Mouse (Mus musculus) hindbrain, embryonic 12.5 days (tissue): ENCODE measurements around the gene Itpr1. TPM values are rescaled to one million over a fixed set of nuclear protein-coding genes. Genes with fewer than 3 reads are reported as not detected.

Experiments
- ATAC-seq: fragments of 200-750 bp; cut with Nextera tagmentation; 2 replicates; pipeline ENCODE4 v1.8.0; 2017; ENCODE audit warnings: moderate TSS enrichment; ENCODE audit not compliant: low FRiP score
- H3K27ac ChIP-seq: fragments of 300-500 bp; sonication (generic); 2 replicates; pipeline ENCODE4 v1.5.1; 2016; ENCODE audit warnings: mild to moderate bottlenecking
- H3K27me3 ChIP-seq: fragments of 300-500 bp; sonication (generic); 2 replicates; pipeline ENCODE4 v1.6.1; 2016; ENCODE audit warnings: mild to moderate bottlenecking
- H3K36me3 ChIP-seq: fragments of 300-500 bp; sonication (generic); 2 replicates; pipeline ENCODE4 v1.6.1; 2016; ENCODE audit warnings: mild to moderate bottlenecking
- H3K4me1 ChIP-seq: fragments of 300-500 bp; sonication (generic); 2 replicates; pipeline ENCODE4 v1.6.1; 2016
- H3K4me2 ChIP-seq: fragments of 300-500 bp; sonication (generic); replicated peaks from 2 replicates; pipeline ENCODE4 v1.6.1; 2016; ENCODE audit warnings: mild to moderate bottlenecking
- H3K4me3 ChIP-seq: fragments of 300-500 bp; sonication (generic); 2 replicates; pipeline ENCODE4 v1.5.1; 2016; ENCODE audit warnings: mild to moderate bottlenecking
- H3K9ac ChIP-seq: fragments of 300-500 bp; sonication (generic); 2 replicates; pipeline ENCODE4 v1.6.1; 2016; ENCODE audit warnings: mild to moderate bottlenecking, moderate library complexity
- H3K9me3 ChIP-seq: fragments of 300-500 bp; sonication (generic); replicated peaks from 2 replicates; pipeline ENCODE4 v1.6.1; 2016; ENCODE audit warnings: mild to moderate bottlenecking
- WGBS: fragments of 180-500 bp; shearing (Covaris S2); methylation state at CpG from one replicate; pipeline ENCODE4 v1.1.7; 2016; 5-methylcytosine and 5-hydroxymethylcytosine counted together
- polyA plus RNA-seq: library from polyadenylated mRNA; unstranded; fragments of >200 nt; fragmentation: Nextera tagmentation; extraction: Ambion mirVana; gene quantifications from 2 replicates; pipeline ENCODE4 v1.2.1, GENCODE M21; 2016

Gene Itpr1
- polyA plus RNA-seq, 1 experiment from 2014 or later, result 8.2 TPM

DNA sequence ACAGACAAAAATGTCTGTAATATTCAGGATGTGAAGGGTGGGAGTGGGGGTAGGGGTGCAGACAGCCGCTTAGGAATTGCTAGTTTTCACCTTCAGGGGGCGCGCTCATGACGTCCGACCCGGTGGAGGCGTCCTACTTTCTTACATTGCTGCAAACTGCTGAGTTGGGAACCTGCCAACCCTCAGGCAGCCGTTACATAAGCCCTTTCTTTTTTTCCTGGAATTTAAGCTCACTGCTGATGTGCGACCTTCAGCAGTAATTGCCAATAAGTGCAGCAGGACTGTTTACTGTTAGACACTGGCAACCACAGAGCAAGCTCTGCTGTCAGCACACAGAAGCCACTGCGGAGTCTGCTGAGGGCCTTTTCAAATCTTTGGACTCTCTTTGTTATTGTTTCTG is 213.9 kb downstream of the Itpr1 start:
- Histone ChIP-seq H3K9ac (no peak overlapping the region), H3K4me1 (peaks cover 15% of the 10 kb centered on the region), H3K27ac (no peak overlapping the region), H3K9me3 (no peaks in the 10 kb centered on the region), H3K4me2 (no peak overlapping the region), H3K36me3 (no peaks in the 10 kb centered on the region), H3K27me3 (no peaks in the 10 kb centered on the region), H3K4me3 (no peak overlapping the region)
- ATAC-seq, result peak; percentile 66; the same call in 1 of the 2 replicates
- WGBS, result 17% methylated on average over 10 of the region's 10 CpGs

DNA sequence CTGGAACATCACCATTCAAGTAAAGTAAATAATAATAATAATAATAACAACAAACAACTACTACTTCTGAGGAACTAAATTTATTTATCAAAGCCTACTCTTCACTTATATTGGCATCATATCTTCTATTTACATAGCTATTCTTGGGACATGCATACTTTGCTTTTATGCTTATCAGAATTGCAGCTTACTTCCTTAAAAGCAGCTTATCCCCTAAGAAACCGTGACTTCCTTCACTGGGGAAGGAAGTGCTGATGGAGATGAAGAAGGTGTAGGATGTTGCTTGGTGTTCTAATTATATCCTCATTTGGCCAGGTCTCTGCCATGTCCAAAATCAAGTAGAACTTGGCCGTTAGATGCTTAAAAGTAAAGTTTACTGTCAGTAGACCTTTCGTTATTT is 215.5 kb downstream of the Itpr1 start:
- 86% methylated on average over 3 of the region's 3 CpGs for WGBS
- no peaks in the 10 kb centered on the region for H3K9me3 ChIP-seq
- H3K27me3 ChIP-seq, result no peaks in the 10 kb centered on the region
- H3K36me3 ChIP-seq, result no peaks in the 10 kb centered on the region
- no peak overlapping the region for H3K27ac ChIP-seq
- no peak for ATAC-seq
- H3K9ac ChIP-seq, result no peak overlapping the region
- H3K4me2 ChIP-seq, result no peak overlapping the region
- H3K4me1 ChIP-seq, result peaks cover 15% of the 10 kb centered on the region
- H3K4me3 ChIP-seq, result no peak overlapping the region

DNA sequence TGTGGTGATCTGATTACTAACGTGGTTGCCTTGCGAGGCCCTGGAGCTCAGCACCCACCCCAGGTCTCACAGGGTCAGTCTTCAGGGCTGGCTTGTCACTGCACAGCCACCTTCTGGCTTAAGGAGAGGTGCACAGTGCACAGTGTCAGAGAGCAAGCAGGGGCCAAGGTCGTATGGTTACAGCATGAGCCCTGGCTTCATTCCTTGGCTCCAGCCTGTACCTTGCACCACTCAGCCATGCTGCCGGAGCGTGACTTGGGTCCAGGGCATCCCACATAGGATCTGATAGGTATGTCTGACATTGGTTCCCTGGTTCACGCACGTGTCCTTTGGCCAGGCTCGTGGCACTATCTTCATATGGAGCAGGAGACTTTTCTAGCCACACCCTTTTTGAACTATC is 217.1 kb downstream of the Itpr1 start:
- Histone ChIP-seq H3K36me3 (no peaks in the 10 kb centered on the region), H3K4me3 (no peak overlapping the region), H3K27me3 (no peaks in the 10 kb centered on the region), H3K9ac (no peak overlapping the region), H3K4me2 (no peak overlapping the region), H3K4me1 (peaks cover 11% of the 10 kb centered on the region), H3K9me3 (no peaks in the 10 kb centered on the region), H3K27ac (no peak overlapping the region)
- 91% methylated on average over 8 of the region's 8 CpGs for WGBS
- ATAC-seq, result no peak

DNA sequence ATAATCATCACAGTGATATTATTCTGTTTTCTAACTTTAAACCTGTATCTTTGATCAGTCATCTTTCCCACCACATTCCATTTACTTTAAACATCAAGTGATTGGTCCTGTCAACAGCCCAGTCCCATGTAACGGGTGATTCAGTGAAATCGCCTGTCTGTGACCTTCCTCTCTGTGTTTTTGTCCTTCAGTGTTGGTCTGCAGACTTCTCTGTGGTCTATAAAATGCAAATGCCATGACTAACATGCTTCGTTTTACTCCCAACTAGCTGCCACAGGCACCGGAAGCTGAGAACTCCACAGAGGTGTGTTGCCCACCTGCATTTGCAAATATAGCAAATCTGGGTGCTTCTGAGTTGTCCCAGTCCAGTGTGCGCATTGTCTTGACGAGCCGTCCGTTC is 218.3 kb downstream of the Itpr1 start:
- 87% methylated on average over 8 of the region's 8 CpGs for WGBS
- H3K27me3 ChIP-seq, result no peaks in the 10 kb centered on the region
- H3K27ac ChIP-seq, result no peak overlapping the region
- no peak overlapping the region for H3K4me2 ChIP-seq
- no peak overlapping the region for H3K9ac ChIP-seq
- no peak overlapping the region for H3K4me3 ChIP-seq
- ATAC-seq, result no peak
- no peaks in the 10 kb centered on the region for H3K9me3 ChIP-seq
- peaks cover 14% of the 10 kb centered on the region for H3K4me1 ChIP-seq
- H3K36me3 ChIP-seq, result no peaks in the 10 kb centered on the region

DNA sequence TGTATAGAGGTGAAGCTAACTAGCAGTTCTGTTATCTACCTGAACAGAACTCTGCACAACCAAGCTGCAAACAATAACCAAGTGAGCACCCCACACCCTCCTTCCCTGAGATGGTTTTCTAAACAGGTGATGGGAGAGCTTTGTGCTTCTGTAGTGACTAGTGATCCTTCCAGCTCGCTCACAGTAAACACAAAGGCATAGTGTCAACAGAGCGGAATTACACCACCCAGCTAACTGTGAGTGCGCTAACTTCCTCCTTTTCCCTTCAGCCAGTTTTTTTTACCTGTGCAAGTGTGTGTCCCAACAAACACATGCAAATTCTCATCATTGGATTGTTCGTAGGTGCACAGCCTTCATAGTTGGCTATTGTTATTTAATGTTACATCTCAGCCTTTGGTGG is 219.9 kb downstream of the Itpr1 start:
- Histone ChIP-seq H3K4me3 (no peak overlapping the region), H3K4me2 (no peak overlapping the region), H3K36me3 (no peaks in the 10 kb centered on the region), H3K27ac (no peak overlapping the region), H3K27me3 (no peaks in the 10 kb centered on the region), H3K4me1 (peaks cover 15% of the 10 kb centered on the region), H3K9ac (no peak overlapping the region), H3K9me3 (no peaks in the 10 kb centered on the region)
- WGBS, result 86% methylated on average over 4 of the region's 4 CpGs
- ATAC-seq, result no peak

DNA sequence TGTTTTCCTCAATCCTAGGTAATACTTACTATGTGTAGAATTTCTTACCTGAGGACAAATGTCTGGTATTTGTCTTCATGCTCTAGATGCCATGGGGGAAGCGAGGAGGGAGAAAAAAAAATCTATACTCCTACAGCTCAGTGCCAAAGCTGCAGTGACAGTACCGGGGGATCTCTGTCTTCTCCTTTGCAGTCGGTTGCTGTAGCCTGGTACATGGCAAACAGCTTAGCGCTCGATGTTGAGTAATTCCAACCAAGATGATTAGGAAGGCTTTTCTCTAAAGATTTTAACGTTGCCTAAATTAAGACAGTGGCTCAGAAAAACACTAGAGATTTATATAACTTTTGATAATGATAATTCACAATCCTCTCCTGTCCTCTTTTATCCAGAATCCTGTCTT is 221.9 kb downstream of the Itpr1 start:
- Histone ChIP-seq H3K27me3 (no peaks in the 10 kb centered on the region), H3K4me2 (no peak overlapping the region), H3K9ac (no peak overlapping the region), H3K27ac (no peak overlapping the region), H3K4me1 (peaks cover 15% of the 10 kb centered on the region), H3K4me3 (no peak overlapping the region), H3K36me3 (no peaks in the 10 kb centered on the region), H3K9me3 (no peaks in the 10 kb centered on the region)
- WGBS, result 78% methylated on average over 6 of the region's 6 CpGs
- ATAC-seq, result no peak

DNA sequence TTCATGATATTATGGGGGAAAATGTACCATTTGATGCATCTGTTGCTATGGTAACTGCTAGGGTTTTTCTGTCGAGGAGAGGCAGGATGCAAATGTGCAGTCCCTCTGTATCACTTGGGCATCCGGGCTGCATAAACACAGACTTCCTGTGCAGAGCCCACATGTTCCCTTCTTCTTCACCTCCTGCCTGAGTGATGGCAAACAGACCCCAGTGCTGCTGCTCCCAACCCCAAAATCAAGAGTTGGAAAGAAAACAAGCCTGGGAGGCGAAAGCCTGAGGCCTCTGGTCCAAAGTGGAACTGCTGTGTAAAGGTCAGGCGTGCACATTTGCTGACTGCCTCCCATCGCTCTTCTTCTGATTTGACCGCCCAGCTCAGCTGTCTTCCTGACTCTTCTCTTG is 222.6 kb downstream of the Itpr1 start:
- ATAC-seq, result no peak
- H3K4me1 ChIP-seq, result peaks cover 15% of the 10 kb centered on the region
- no peak overlapping the region for H3K27ac ChIP-seq
- 44% methylated on average over 6 of the region's 6 CpGs for WGBS
- no peak overlapping the region for H3K4me2 ChIP-seq
- no peak overlapping the region for H3K9ac ChIP-seq
- peaks cover under 1% of the 10 kb centered on the region; the same call in 1 of the 2 replicates for H3K36me3 ChIP-seq
- no peaks in the 10 kb centered on the region for H3K27me3 ChIP-seq
- H3K4me3 ChIP-seq, result no peak overlapping the region
- H3K9me3 ChIP-seq, result no peaks in the 10 kb centered on the region

DNA sequence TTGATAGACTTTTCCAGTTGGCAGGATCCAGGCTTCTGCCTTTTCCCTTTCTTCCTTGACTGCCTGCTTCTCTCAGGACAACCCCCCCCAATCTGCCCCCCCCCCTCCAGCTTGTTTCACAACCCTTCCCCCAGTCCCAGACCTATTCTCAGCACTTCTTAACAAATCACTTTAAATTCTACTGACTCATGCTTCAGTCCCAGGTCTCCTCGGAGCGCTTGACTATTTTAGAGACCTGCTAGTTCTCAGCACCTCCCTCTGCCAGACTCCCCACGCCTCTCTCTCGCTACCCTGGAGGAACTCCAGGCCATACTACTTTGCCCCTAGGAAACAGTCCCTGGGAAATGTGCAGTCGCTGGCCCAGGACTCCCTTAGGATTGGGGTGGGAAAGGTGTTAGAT is 223.7 kb downstream of the Itpr1 start:
- no peak for ATAC-seq
- WGBS, result 38% methylated on average over 5 of the region's 5 CpGs
- H3K27ac ChIP-seq, result no peak overlapping the region

DNA sequence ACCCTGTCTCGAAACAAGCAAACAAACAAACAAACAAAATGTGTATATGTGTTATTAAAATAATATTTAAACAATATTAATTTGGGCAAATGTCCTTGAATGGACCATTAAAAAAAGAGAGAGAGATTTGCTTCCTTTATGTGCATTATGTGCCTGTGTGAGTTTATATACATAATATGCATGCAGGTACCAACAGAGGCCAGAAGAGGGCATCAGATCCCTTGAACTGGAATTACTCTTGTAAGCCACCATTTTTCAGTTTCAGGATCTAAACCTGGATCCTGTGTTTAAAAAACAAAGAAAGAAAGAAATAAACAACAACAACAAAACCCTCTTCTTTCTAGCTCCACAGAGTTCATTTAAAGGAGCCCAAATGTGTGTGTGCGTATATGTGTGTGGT is 228.4 kb downstream of the Itpr1 start:
- no peak overlapping the region for H3K4me3 ChIP-seq
- no peaks in the 10 kb centered on the region for H3K27me3 ChIP-seq
- WGBS, result 98% methylated on average over 2 of the region's 2 CpGs
- ATAC-seq, result no peak
- H3K27ac ChIP-seq, result no peak overlapping the region
- peaks cover 6% of the 10 kb centered on the region for H3K4me1 ChIP-seq
- H3K9ac ChIP-seq, result no peak overlapping the region
- no peaks in the 10 kb centered on the region; the same call in 1 of the 2 replicates for H3K9me3 ChIP-seq
- peaks cover 7% of the 10 kb centered on the region; the same call in 1 of the 2 replicates for H3K36me3 ChIP-seq
- no peak overlapping the region for H3K4me2 ChIP-seq

More for the DNA sequence above, 223.7 kb downstream of the Itpr1 start:
- no peaks in the 10 kb centered on the region; the same call in 1 of the 2 replicates for H3K9me3 ChIP-seq
- peaks cover 7% of the 10 kb centered on the region; the same call in 1 of the 2 replicates for H3K36me3 ChIP-seq
- H3K4me2 ChIP-seq, result no peak overlapping the region
- no peak overlapping the region for H3K9ac ChIP-seq
- no peak overlapping the region for H3K4me3 ChIP-seq
- H3K27me3 ChIP-seq, result no peaks in the 10 kb centered on the region
- peaks cover 15% of the 10 kb centered on the region for H3K4me1 ChIP-seq

DNA sequence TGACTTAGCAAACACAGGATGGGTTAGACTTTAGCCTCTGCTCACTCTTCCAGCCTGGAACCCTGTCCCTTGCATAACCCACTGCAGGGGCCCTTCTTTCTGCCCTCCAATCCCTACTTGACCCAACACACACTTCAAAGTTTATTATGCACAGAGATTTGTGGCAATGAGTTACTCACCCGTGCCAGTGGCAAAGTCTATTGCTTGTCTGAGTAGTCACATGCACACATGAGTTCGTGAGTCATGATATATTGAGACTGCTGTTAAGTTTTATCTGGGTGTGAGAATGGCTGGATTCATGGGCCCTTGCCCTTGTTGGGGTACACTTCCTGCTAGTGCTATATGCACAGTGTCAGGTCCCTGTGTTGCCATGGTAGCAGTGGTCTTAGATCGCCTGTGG is 229.4 kb downstream of the Itpr1 start:
- H3K36me3 ChIP-seq, result peaks cover 7% of the 10 kb centered on the region; the same call in 1 of the 2 replicates
- H3K4me3 ChIP-seq, result no peak overlapping the region
- no peak overlapping the region for H3K27ac ChIP-seq
- H3K4me1 ChIP-seq, result no peaks in the 10 kb centered on the region
- ATAC-seq, result no peak
- H3K27me3 ChIP-seq, result no peaks in the 10 kb centered on the region
- no peaks in the 10 kb centered on the region; the same call in 1 of the 2 replicates for H3K9me3 ChIP-seq
- no peak overlapping the region for H3K9ac ChIP-seq
- H3K4me2 ChIP-seq, result no peak overlapping the region
- 90% methylated on average over 3 of the region's 3 CpGs for WGBS

DNA sequence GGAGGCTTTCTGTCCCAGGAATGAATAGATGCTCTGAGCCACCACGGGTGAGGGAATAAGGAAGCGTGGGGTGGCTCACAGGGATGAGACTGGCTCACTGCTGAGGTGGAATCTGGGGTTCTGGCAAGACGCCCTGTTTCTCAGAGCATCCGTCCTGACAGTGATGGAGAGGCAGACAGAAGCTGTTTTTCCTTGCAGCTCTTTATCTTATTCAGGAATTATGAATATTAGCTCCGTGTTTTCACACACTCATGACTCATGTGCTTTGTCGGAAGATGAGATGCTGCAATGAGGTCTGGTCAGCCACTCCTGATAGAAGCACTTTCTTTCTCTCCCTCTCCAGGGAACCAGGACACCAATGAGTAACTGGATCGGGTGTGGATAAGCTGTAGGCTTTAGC is 231.5 kb downstream of the Itpr1 start:
- H3K4me1 ChIP-seq, result no peaks in the 10 kb centered on the region
- 81% methylated on average over 7 of the region's 7 CpGs for WGBS
- H3K27ac ChIP-seq, result no peak overlapping the region
- peaks cover 7% of the 10 kb centered on the region; the same call in 1 of the 2 replicates for H3K36me3 ChIP-seq
- no peaks in the 10 kb centered on the region; the same call in 1 of the 2 replicates for H3K9me3 ChIP-seq
- H3K9ac ChIP-seq, result no peak overlapping the region
- ATAC-seq, result no peak
- H3K27me3 ChIP-seq, result no peaks in the 10 kb centered on the region
- H3K4me3 ChIP-seq, result no peak overlapping the region
- no peak overlapping the region for H3K4me2 ChIP-seq

DNA sequence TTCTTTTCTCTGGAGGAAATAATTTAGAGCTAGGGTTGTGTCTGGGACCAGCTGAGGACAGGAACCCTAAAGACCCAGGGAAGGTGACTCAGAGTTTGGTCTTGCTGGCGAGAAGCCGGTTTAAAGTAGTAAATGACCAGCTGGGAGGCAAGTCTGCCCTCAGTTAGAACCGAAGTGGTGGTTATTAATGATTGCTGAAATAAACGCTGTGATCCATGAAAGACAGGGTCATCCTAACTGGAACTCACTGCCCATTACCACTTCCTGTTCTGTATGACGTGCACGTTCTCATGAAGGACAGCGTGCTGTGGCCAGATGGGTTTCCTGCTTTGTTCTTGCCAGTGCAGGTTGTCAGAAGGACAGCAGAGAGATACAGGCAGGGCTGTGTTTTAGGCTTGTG is 232.1 kb downstream of the Itpr1 start:
- H3K4me3 ChIP-seq, result no peak overlapping the region
- no peak overlapping the region for H3K27ac ChIP-seq

DNA sequence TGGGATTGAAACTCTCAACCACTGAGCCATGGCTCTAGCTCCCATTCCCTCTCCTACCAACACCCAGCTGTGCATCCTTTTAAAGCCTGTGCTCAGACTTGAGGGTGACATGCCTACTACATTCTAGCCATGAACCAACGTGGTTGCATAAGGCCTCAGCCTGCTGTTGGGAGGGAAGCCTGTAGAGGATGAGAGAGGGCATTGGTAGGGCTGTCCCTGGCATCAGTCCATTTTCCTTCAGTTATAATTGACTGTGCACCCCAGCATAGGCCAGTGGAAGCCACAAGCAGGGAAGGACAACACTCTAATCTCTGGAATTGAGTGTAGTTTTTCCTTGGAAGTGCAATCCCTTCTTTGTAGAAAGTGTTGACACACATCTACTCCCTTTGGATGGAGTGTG is 233.9 kb downstream of the Itpr1 start:
- Histone ChIP-seq H3K36me3 (no peaks in the 10 kb centered on the region), H3K27me3 (no peaks in the 10 kb centered on the region), H3K4me3 (no peak overlapping the region), H3K4me1 (no peaks in the 10 kb centered on the region), H3K9ac (no peak overlapping the region), H3K9me3 (no peaks in the 10 kb centered on the region), H3K27ac (no peak overlapping the region), H3K4me2 (no peak overlapping the region)
- 86% methylated on average over 1 of the region's 1 CpGs for WGBS
- no peak for ATAC-seq

More for the DNA sequence above, 232.1 kb downstream of the Itpr1 start:
- WGBS, result 87% methylated on average over 7 of the region's 7 CpGs
- Histone ChIP-seq H3K36me3 (peaks cover 7% of the 10 kb centered on the region; the same call in 1 of the 2 replicates), H3K9ac (no peak overlapping the region), H3K4me1 (no peaks in the 10 kb centered on the region), H3K27me3 (no peaks in the 10 kb centered on the region), H3K4me2 (no peak overlapping the region), H3K9me3 (no peaks in the 10 kb centered on the region; the same call in 1 of the 2 replicates)
- ATAC-seq, result no peak
